Mouse (Mus musculus) intestine, embryonic 15.5 days (tissue): ENCODE measurements around the gene Pitx1. TPM values are rescaled to one million over a fixed set of nuclear protein-coding genes. Genes with fewer than 3 reads are reported as not detected.

Experiments used
- ATAC-seq: fragments of 200-750 bp; cut with Nextera tagmentation; 2 replicates; pipeline ENCODE4 v1.8.0; 2017; ENCODE audit warnings: moderate TSS enrichment, moderate library complexity
- H3K27ac ChIP-seq: fragments of 300-500 bp; sonication (generic); 2 replicates; pipeline ENCODE4 v1.5.1; 2015; ENCODE audit warnings: mild to moderate bottlenecking, inconsistent platforms
- H3K27me3 ChIP-seq: fragments of 300-500 bp; sonication (generic); replicated peaks from 2 replicates; pipeline ENCODE4 v1.6.1; 2015; ENCODE audit warnings: inconsistent platforms
- H3K36me3 ChIP-seq: fragments of 300-500 bp; sonication (generic); 2 replicates; pipeline ENCODE4 v1.6.1; 2015; ENCODE audit warnings: inconsistent platforms
- H3K4me1 ChIP-seq: fragments of 300-500 bp; sonication (generic); replicated peaks from 2 replicates; pipeline ENCODE4 v1.6.1; 2015; ENCODE audit warnings: inconsistent platforms
- H3K4me2 ChIP-seq: fragments of 300-500 bp; sonication (generic); replicated peaks from 2 replicates; pipeline ENCODE4 v1.6.1; 2015; ENCODE audit warnings: mild to moderate bottlenecking, inconsistent platforms
- H3K4me3 ChIP-seq: fragments of 300-500 bp; sonication (generic); replicated peaks from 2 replicates; pipeline ENCODE4 v1.5.1; 2015; ENCODE audit warnings: inconsistent platforms
- H3K9ac ChIP-seq: fragments of 300-500 bp; sonication (generic); 2 replicates; pipeline ENCODE4 v1.6.1; 2015; ENCODE audit warnings: inconsistent platforms
- H3K9me3 ChIP-seq: fragments of 300-500 bp; sonication (generic); 2 replicates; pipeline ENCODE4 v1.6.1; 2016; ENCODE audit warnings: inconsistent platforms
- WGBS: fragments of 180-500 bp; shearing (Covaris S2); methylation state at CpG from one replicate; pipeline ENCODE4 v1.1.7; 2015; 5-methylcytosine and 5-hydroxymethylcytosine counted together
- polyA plus RNA-seq: library from polyadenylated mRNA; unstranded; fragments of >200 nt; fragmentation: Nextera tagmentation; extraction: Ambion mirVana; gene quantifications from 2 replicates; pipeline ENCODE4 v1.2.1, GENCODE M21; 2015

The Pitx1 gene
- polyA plus RNA-seq, 1 experiment from 2014 or later = 18.4 TPM

GRCm38 (mm10) chr13:55829018-55829655 is 6.9 kb downstream of the Pitx1 start:
- peaks cover 83% of the 10 kb centered on the region for H3K27me3 ChIP-seq
- 0 out of 2 replicates have a peak overlapping the region, but pooled peaks have one; percentile 49 for H3K27ac ChIP-seq
- whole genome bisulfite sequencing = 6% methylated on average over 12 of the region's 12 CpGs

DNA sequence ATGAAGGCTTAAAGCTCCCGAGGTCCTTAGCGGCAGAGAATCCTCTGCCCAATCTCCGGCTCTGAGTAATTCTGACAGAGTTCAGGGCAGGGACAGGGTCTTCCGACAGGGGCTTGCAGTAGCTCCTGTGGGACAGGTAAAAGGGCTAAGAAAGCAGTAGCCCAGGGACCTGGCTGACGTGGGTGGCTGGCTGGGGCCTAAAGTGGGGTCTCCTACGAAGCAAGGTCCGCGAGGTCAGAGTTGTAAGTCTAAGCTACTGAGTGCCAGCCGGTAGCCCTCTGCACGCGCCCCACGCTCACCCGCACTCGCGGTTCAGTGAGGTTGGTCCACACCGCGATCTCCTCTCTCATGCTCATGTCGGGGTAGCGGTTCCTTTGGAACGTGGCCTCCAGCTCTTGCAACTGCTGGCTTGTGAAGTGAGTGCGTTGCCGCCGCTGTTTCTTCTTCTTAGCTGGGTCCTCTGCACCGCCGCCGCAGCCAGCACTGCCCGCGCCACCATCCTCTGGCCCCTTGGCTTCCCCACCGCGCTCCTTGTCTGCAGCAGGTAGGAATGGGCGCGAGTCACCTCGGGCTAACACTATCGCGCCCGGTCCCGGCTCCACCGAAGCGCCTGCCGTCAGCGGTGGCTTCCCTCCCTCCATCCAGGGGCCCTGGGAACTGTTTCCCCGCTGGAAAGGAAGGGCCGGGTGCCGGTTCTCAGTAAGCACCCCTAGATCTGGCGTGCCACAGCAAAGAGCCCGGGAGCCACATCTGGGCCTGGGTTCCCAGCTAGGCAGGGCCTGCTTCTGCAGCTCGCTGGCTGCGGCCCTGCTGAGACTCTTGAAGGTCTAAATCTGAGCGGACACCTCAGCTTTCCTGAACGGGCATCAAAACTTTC is 7.6 kb downstream of the Pitx1 start:
- H3K4me1 ChIP-seq = peaks cover 33% of the 10 kb centered on the region
- no peak for ATAC-seq
- peak overlapping the region; percentile 39 for H3K9ac ChIP-seq
- H3K4me3 ChIP-seq = peak overlapping the region; percentile 36
- H3K27me3 ChIP-seq = peaks cover 83% of the 10 kb centered on the region
- H3K27ac ChIP-seq = peak overlapping the region; percentile 49; the same call in 1 of the 2 replicates
- H3K36me3 ChIP-seq = no peaks in the 10 kb centered on the region
- H3K9me3 ChIP-seq = no peaks in the 10 kb centered on the region
- 2% methylated on average over 50 of the region's 50 CpGs for WGBS
- H3K4me2 ChIP-seq = peak overlapping the region; percentile 60

More at GRCm38 (mm10) chr13:55829018-55829655, 6.9 kb downstream of the Pitx1 start:
- peak overlapping the region; percentile 39 for H3K9ac ChIP-seq
- H3K9me3 ChIP-seq = no peaks in the 10 kb centered on the region
- H3K4me2 ChIP-seq = peak overlapping the region; percentile 60
- ATAC-seq = no peak
- no peaks in the 10 kb centered on the region for H3K36me3 ChIP-seq
- H3K4me3 ChIP-seq = peak overlapping the region; percentile 36
- H3K4me1 ChIP-seq = peaks cover 32% of the 10 kb centered on the region

DNA sequence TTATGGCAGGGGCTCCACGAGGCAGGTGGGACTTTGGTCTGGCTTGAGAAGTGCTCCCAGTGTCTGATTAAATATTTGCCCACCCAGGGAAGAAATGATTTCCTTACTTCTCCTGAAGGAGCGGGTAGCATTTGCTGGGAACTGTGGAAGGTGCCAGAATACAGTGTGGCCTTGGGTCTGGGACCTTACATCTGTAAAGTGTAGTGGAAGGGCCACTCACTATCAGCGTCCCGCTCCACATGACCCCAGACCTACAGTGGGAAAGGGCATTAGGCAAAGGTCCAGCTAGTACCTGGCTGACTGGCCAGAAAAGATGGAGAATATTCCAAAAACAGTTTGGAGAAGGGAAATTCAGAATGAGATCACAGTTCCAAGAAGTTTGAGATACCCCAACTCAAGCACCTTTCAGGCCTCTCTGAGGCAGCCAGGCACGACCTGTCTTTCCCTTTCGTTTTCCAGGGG is 8.3 kb downstream of the Pitx1 start:
- ATAC-seq = no peak
- peak overlapping the region; percentile 49 for H3K27ac ChIP-seq
- no peaks in the 10 kb centered on the region for H3K36me3 ChIP-seq
- peak overlapping the region; percentile 39; the same call in 1 of the 2 replicates for H3K9ac ChIP-seq
- H3K4me3 ChIP-seq = peak overlapping the region; percentile 36
- no peaks in the 10 kb centered on the region for H3K9me3 ChIP-seq
- peak overlapping the region; percentile 60 for H3K4me2 ChIP-seq
- H3K27me3 ChIP-seq = peaks cover 82% of the 10 kb centered on the region
- peaks cover 33% of the 10 kb centered on the region for H3K4me1 ChIP-seq
- WGBS = 5% methylated on average over 6 of the region's 6 CpGs

DNA sequence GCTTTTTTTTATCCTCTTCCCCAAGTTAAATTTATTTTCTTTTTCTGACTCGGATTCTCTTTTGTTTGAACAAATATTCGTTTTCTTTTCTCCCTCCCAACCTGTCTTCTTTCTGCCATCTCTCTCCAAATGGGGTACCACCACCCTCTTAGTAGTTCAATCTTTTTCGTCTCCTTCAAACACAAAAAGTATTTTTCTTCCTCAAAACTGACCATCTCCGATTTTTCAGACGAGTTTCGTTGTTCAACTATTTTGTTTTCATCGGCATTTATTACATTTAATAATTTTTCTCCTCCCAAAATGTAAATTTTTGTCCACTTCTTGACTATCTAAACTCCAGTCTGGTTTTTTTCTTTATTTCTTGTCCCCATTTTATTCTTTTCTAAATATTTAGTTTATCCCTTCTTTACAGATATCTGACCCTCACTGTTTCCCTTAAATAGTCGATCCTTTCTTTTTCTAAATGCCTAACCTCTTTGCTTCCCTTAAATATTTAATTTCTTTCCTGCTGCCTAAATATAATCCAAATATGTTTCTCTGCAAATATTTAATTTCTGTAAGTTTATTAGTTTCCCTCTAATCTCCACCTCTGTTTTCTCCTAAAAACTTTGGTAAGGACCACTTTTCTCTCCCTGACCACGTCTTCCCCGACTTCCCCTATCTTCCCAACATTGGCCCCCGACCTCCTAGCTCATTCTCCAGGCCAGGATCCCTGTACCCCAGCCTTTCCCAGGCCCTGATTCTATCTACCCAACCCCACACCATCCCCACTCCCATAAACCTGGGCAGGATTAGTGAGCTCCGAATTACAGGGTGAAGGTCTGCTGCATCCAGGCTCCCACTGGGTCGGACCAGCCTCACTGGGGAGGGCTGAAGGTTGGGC is 9.0 kb downstream of the Pitx1 start:
- Histone ChIP-seq H3K4me1 (peaks cover 33% of the 10 kb centered on the region), H3K9me3 (no peaks in the 10 kb centered on the region), H3K27ac (peak overlapping the region; percentile 49), H3K36me3 (no peaks in the 10 kb centered on the region), H3K4me3 (peak overlapping the region; percentile 36), H3K9ac (peak overlapping the region; percentile 39; the same call in 1 of the 2 replicates), H3K4me2 (peak overlapping the region; percentile 60), H3K27me3 (peaks cover 80% of the 10 kb centered on the region)
- 13% methylated on average over 13 of the region's 13 CpGs for WGBS
- ATAC-seq = no peak

GRCm38 (mm10) chr13:55826008-55826671 is 9.9 kb downstream of the Pitx1 start:
- ATAC-seq = no peak
- peaks cover 79% of the 10 kb centered on the region for H3K27me3 ChIP-seq
- H3K27ac ChIP-seq = no peak overlapping the region

GRCm38 (mm10) chr13:55825245-55825681 is 10.7 kb downstream of the Pitx1 start:
- H3K4me2 ChIP-seq = peak overlapping the region; percentile 54
- H3K9ac ChIP-seq = peak overlapping the region; percentile 26; the same call in 1 of the 2 replicates
- H3K27ac ChIP-seq = no peak overlapping the region
- 7% methylated on average over 32 of the region's 32 CpGs for WGBS
- no peaks in the 10 kb centered on the region for H3K36me3 ChIP-seq
- H3K4me1 ChIP-seq = peaks cover 20% of the 10 kb centered on the region
- no peaks in the 10 kb centered on the region for H3K9me3 ChIP-seq
- peaks cover 70% of the 10 kb centered on the region for H3K27me3 ChIP-seq
- ATAC-seq = 0 out of 2 replicates have a peak, but pooled peaks have one; percentile 19
- 0 out of 2 replicates have a peak overlapping the region, but pooled peaks have one; percentile 9 for H3K4me3 ChIP-seq

More at GRCm38 (mm10) chr13:55826008-55826671, 9.9 kb downstream of the Pitx1 start:
- Histone ChIP-seq H3K9me3 (no peaks in the 10 kb centered on the region), H3K4me1 (peaks cover 28% of the 10 kb centered on the region), H3K4me2 (peak overlapping the region; percentile 54), H3K36me3 (no peaks in the 10 kb centered on the region), H3K9ac (peak overlapping the region; percentile 32), H3K4me3 (peak overlapping the region; percentile 22)
- WGBS = 8% methylated on average over 56 of the region's 56 CpGs

DNA sequence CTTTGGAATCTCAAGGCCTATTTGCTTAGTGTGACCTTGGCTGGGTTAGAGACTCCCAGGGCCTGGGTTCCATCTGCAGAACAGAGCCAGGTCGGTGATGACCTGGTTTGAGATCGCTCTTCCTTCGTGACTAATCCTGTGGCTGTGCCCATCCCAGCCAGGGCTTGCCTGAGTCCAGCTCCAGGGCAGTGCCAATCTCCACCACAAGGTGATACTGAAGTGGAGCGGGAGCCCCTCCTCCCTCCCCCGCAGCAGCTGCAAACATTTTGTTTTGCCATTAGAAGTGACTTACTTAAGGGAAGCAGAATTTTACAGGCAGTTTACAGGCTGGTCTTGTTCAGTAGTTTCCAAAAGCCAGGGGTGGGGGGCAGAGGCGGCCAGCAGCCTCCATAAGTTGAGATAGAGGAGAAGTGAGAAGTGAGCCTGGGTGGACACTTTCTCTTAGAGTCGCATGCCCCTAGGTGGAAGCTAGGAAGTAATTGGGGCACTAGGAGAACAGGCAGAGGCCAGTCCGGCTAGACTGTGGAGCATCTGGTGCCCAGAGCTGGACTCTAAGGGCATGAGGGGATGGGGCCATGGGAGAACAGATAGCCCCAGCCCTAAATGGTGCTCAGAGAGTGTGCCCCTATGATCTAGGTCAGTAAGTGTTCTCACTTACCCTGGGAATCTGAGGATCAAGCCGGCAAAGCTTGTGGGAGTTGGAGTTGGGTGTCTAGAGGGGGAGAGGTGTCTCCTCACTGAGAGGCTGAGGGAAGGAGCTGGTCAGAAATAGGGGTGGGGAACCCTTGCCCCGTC is 11.6 kb downstream of the Pitx1 start:
- H3K4me2 ChIP-seq = no peak overlapping the region; the same call in 1 of the 2 replicates
- no peaks in the 10 kb centered on the region for H3K36me3 ChIP-seq
- no peaks in the 10 kb centered on the region for H3K9me3 ChIP-seq
- no peak overlapping the region for H3K9ac ChIP-seq
- no peak for ATAC-seq
- no peak overlapping the region for H3K27ac ChIP-seq
- no peak overlapping the region for H3K4me3 ChIP-seq
- peaks cover 65% of the 10 kb centered on the region for H3K27me3 ChIP-seq
- peaks cover 19% of the 10 kb centered on the region for H3K4me1 ChIP-seq
- WGBS = 20% methylated on average over 10 of the region's 10 CpGs

GRCm38 (mm10) chr13:55822499-55822898 is 13.5 kb downstream of the Pitx1 start:
- no peaks in the 10 kb centered on the region for H3K36me3 ChIP-seq
- no peak overlapping the region for H3K4me3 ChIP-seq
- WGBS = 65% methylated on average over 5 of the region's 5 CpGs
- no peak for ATAC-seq
- H3K4me1 ChIP-seq = peaks cover 19% of the 10 kb centered on the region
- H3K9me3 ChIP-seq = no peaks in the 10 kb centered on the region
- no peak overlapping the region for H3K4me2 ChIP-seq
- no peak overlapping the region for H3K27ac ChIP-seq
- H3K27me3 ChIP-seq = peaks cover 54% of the 10 kb centered on the region
- no peak overlapping the region for H3K9ac ChIP-seq

- 75% methylated on average over 6 of the region's 6 CpGs for WGBS
- ATAC-seq = peak; percentile 57
Measured at GRCm38 (mm10) chr13:55814834-55815233, 21.2 kb downstream of the Pitx1 start.

DNA sequence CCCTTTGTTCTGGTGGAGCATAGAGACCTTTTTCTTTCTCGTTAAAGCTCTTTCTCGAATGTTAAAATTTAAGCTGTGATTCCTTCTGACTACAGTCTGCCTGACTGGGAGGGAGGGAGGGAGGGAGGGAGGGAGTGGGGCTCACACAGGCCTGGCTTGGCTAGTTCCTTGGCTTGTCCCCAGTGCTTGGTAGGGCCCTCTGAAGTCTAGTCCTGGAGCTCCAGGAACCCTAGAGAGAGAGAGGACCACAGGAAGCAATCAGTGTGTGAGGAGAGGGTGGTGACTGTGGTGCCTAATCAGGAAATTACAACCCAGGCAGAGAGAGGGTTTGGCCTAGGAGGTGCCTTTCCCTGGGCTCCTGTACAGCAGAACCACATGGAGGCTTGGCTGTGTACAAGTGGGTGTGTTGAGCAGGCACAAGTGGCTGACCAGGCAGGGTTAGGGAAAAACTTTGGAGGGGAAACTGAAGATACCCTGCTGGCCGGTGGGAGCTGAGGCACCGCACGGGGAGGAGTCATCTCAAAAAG is 22.4 kb downstream of the Pitx1 start:
- Histone ChIP-seq H3K9ac (no peak overlapping the region), H3K36me3 (no peaks in the 10 kb centered on the region), H3K9me3 (no peaks in the 10 kb centered on the region), H3K27me3 (peaks cover 4% of the 10 kb centered on the region; the same call in 1 of the 2 replicates), H3K4me1 (no peaks in the 10 kb centered on the region), H3K4me3 (no peak overlapping the region), H3K27ac (no peak overlapping the region), H3K4me2 (no peak overlapping the region)
- WGBS = 58% methylated on average over 5 of the region's 5 CpGs
- ATAC-seq = peak; percentile 36; the same call in 1 of the 2 replicates

More at GRCm38 (mm10) chr13:55814834-55815233, 21.2 kb downstream of the Pitx1 start:
- H3K4me2 ChIP-seq = no peak overlapping the region
- H3K9ac ChIP-seq = no peak overlapping the region
- H3K36me3 ChIP-seq = no peaks in the 10 kb centered on the region
- no peaks in the 10 kb centered on the region for H3K4me1 ChIP-seq
- H3K27ac ChIP-seq = no peak overlapping the region
- no peak overlapping the region for H3K4me3 ChIP-seq
- peaks cover 4% of the 10 kb centered on the region; the same call in 1 of the 2 replicates for H3K27me3 ChIP-seq
- H3K9me3 ChIP-seq = no peaks in the 10 kb centered on the region
